Mouse (Mus musculus) limb, embryonic 12.5 days (tissue): Measurements from ENCODE around the gene Dcp1a. TPM values are rescaled to one million over a fixed set of nuclear protein-coding genes. Genes with fewer than 3 reads are reported as not detected.

ENCODE experiments used
- ATAC-seq: fragments of 200-750 bp; cut with Nextera tagmentation; 2 replicates; pipeline ENCODE4 v1.8.0; 2017; ENCODE audit warnings: low read depth, moderate TSS enrichment; ENCODE audit not compliant: insufficient number of reproducible peaks, insufficient read depth, low FRiP score, low TSS enrichment
- H3K27ac ChIP-seq: fragments of 300-500 bp; sonication (generic); 2 replicates; pipeline ENCODE4 v1.5.1; 2016; ENCODE audit warnings: mild to moderate bottlenecking, moderate library complexity
- H3K27me3 ChIP-seq: fragments of 300-500 bp; sonication (generic); 2 replicates; pipeline ENCODE4 v1.6.1; 2016; ENCODE audit warnings: mild to moderate bottlenecking, moderate library complexity
- H3K36me3 ChIP-seq: fragments of 300-500 bp; sonication (generic); 2 replicates; pipeline ENCODE4 v1.6.1; 2016; ENCODE audit warnings: mild to moderate bottlenecking, moderate library complexity
- H3K4me1 ChIP-seq: fragments of 300-500 bp; sonication (generic); replicated peaks from 2 replicates; pipeline ENCODE4 v1.6.1; 2016
- H3K4me2 ChIP-seq: fragments of 300-500 bp; sonication (generic); 2 replicates; pipeline ENCODE4 v1.6.1; 2016; ENCODE audit warnings: mild to moderate bottlenecking, moderate library complexity
- H3K4me3 ChIP-seq: fragments of 300-500 bp; sonication (generic); replicated peaks from 2 replicates; pipeline ENCODE4 v1.5.1; 2016; ENCODE audit warnings: mild to moderate bottlenecking
- H3K9ac ChIP-seq: fragments of 300-500 bp; sonication (generic); replicated peaks from 2 replicates; pipeline ENCODE4 v1.6.1; 2016; ENCODE audit warnings: mild to moderate bottlenecking, moderate library complexity
- H3K9me3 ChIP-seq: fragments of 300-500 bp; sonication (generic); 2 replicates; pipeline ENCODE4 v1.6.1; 2016; ENCODE audit warnings: mild to moderate bottlenecking, moderate library complexity
- WGBS: fragments of 180-500 bp; shearing (Covaris S2); methylation state at CpG from one replicate; pipeline ENCODE4 v1.1.7; 2016; 5-methylcytosine and 5-hydroxymethylcytosine counted together
- polyA plus RNA-seq: library from polyadenylated mRNA; unstranded; fragments of >200 nt; fragmentation: Nextera tagmentation; extraction: Ambion mirVana; gene quantifications from 2 replicates; pipeline ENCODE4 v1.2.1, GENCODE M21; 2016

Gene Dcp1a
- polyA plus RNA-seq, 1 experiment from 2014 or later, result 38.1 TPM

DNA sequence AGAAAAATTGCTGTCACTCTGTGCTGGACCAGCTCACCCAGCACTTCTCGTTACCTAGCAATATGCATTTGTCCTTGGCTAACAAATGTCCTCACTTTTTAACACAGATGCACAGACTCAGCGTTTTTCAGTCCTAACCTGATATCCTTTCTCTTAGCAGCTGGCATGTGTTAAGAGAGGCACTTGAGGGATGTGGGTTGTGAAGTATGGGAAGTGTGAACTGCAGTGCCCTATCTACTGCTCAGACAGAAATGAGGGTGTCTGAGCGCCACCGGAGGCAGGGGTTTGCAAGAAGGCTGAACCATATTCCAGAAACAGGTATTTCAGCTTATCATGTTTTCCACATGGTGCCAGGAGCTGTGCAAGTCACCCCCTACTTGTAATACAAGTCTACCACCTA, 16.0 kb upstream of the Dcp1a start:
- Histone ChIP-seq H3K4me1 (no peaks in the 10 kb centered on the region), H3K9ac (no peak overlapping the region), H3K27me3 (peaks cover 11% of the 10 kb centered on the region; the same call in 1 of the 2 replicates), H3K27ac (no peak overlapping the region), H3K4me2 (no peak overlapping the region), H3K4me3 (no peak overlapping the region), H3K9me3 (no peaks in the 10 kb centered on the region), H3K36me3 (no peaks in the 10 kb centered on the region)
- no peak for ATAC-seq
- 71% methylated on average over 4 of the region's 4 CpGs for WGBS

GRCm38 (mm10) chr14:30473605-30474004, 5.7 kb upstream of the Dcp1a start:
- ATAC-seq, result no peak
- Histone ChIP-seq H3K9ac (no peak overlapping the region), H3K36me3 (no peaks in the 10 kb centered on the region), H3K9me3 (no peaks in the 10 kb centered on the region), H3K4me1 (no peaks in the 10 kb centered on the region), H3K27ac (no peak overlapping the region), H3K4me3 (no peak overlapping the region), H3K27me3 (peaks cover 3% of the 10 kb centered on the region; the same call in 1 of the 2 replicates), H3K4me2 (no peak overlapping the region)
- WGBS, result 60% methylated on average over 5 of the region's 5 CpGs

DNA sequence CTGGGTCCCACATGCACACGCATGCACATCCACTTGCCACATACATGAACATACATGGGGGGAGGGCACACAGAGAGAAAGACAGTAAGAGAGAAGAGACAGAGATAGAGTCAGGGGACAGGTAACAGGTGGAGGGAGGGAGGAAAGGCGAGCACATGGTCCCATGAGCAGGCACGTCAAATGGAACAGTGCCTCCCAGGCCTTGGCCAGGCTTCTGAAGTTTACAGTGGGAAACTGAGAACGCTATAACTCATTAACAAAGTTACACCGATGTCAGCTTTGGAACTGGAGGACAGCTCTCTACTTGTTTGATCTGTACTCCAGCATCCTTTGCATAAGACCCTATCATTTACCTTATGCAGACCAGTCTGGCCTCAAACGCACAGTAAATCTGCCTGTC, 4.9 kb upstream of the Dcp1a start:
- H3K4me3 ChIP-seq, result no peak overlapping the region
- no peak overlapping the region for H3K9ac ChIP-seq
- WGBS, result 76% methylated on average over 6 of the region's 6 CpGs
- no peak overlapping the region for H3K4me2 ChIP-seq
- no peaks in the 10 kb centered on the region for H3K4me1 ChIP-seq
- H3K27me3 ChIP-seq, result peaks cover 3% of the 10 kb centered on the region; the same call in 1 of the 2 replicates
- H3K36me3 ChIP-seq, result no peaks in the 10 kb centered on the region
- H3K27ac ChIP-seq, result no peak overlapping the region
- H3K9me3 ChIP-seq, result no peaks in the 10 kb centered on the region
- no peak for ATAC-seq

DNA sequence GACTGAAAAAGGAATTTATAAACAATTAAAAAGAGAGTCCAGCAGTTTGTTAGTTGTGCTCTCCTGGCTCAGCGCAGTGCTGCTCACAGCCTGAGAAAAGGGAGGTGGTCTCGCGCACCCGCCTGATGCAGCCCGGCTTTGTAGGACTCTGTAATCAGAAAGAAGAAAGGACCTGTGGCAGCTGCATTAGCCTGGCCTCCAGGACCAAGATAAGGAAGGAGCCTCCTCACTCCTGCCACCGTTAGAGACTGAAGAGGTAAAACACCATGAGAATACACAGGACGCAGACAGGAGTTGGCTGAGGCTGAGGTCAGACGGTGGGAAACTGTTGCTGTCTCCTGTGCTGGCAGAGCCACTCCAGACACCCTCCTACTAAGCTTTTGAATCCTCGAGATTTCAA, 12.0 kb downstream of the Dcp1a start, which contains the start of gene Cacna1d:
TSS of gene Cacna1d (minus strand) at position 114 of the 400 bp plus-strand sequence.
- H3K4me3 ChIP-seq, result no peak within 1 kb of the TSS
- H3K9ac ChIP-seq, result no peak within 1 kb of the TSS
- WGBS, result 84% methylated on average over 9 of the region's 9 CpGs
- H3K4me2 ChIP-seq, result no peak within 1 kb of the TSS
- H3K27me3 ChIP-seq, result no peaks in the 10 kb centered on the region
- H3K36me3 ChIP-seq, result peaks cover 89% of the 10 kb centered on the region
- no peak for ATAC-seq
- no peaks in the 10 kb centered on the region for H3K9me3 ChIP-seq
- H3K27ac ChIP-seq, result no peak within 1 kb of the TSS
- no peaks in the 10 kb centered on the region for H3K4me1 ChIP-seq

- H3K4me2 ChIP-seq, result no peak overlapping the region
- ATAC-seq, result no peak
- no peaks in the 10 kb centered on the region for H3K9me3 ChIP-seq
- WGBS, result 88% methylated on average over 1 of the region's 1 CpGs
- H3K4me1 ChIP-seq, result no peaks in the 10 kb centered on the region
- no peak overlapping the region for H3K27ac ChIP-seq
- no peak overlapping the region for H3K9ac ChIP-seq
- peaks cover 87% of the 10 kb centered on the region for H3K36me3 ChIP-seq
- H3K27me3 ChIP-seq, result no peaks in the 10 kb centered on the region
- H3K4me3 ChIP-seq, result no peak overlapping the region
These were observed 13.9 kb downstream of the Dcp1a start for GRCm38 (mm10) chr14:30493276-30493675.

- Histone ChIP-seq H3K36me3 (peaks cover 91% of the 10 kb centered on the region), H3K9ac (no peak overlapping the region), H3K27me3 (no peaks in the 10 kb centered on the region), H3K27ac (no peak overlapping the region), H3K4me1 (no peaks in the 10 kb centered on the region), H3K4me2 (no peak overlapping the region), H3K4me3 (no peak overlapping the region), H3K9me3 (no peaks in the 10 kb centered on the region)
- no peak for ATAC-seq
- 76% methylated on average over 6 of the region's 6 CpGs for WGBS
These were observed 15.7 kb downstream of the Dcp1a start for GRCm38 (mm10) chr14:30494998-30495397.

- ATAC-seq, result no peak
- 86% methylated on average over 2 of the region's 2 CpGs for WGBS
- Histone ChIP-seq H3K4me3 (no peak overlapping the region), H3K9me3 (no peaks in the 10 kb centered on the region), H3K27me3 (no peaks in the 10 kb centered on the region), H3K4me2 (no peak overlapping the region), H3K36me3 (peaks cover 88% of the 10 kb centered on the region), H3K9ac (no peak overlapping the region), H3K4me1 (no peaks in the 10 kb centered on the region), H3K27ac (no peak overlapping the region)
These were observed 18.9 kb downstream of the Dcp1a start for GRCm38 (mm10) chr14:30498202-30498601.

DNA sequence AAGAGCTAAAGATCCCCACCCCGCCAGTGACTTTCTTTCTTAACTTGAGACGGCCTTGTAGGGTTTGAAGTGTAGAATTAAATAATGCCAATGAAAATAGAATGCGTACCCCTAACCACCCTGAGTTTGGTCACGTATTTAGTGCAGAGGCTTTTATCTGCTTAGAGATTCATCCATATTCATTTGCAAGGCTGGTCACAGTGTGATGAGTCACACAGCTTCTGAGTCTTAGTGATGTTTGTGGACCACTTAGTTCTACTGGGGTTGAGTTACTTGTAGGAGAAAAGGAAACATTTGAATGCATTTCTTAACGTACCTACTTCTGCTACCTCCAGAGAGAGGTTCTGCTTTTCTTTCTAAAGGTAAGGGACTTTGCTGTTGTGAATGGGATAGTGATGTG, 25.7 kb downstream of the Dcp1a start:
- no peak overlapping the region for H3K4me3 ChIP-seq
- no peaks in the 10 kb centered on the region for H3K9me3 ChIP-seq
- no peaks in the 10 kb centered on the region for H3K27me3 ChIP-seq
- peaks cover 84% of the 10 kb centered on the region for H3K36me3 ChIP-seq
- H3K4me2 ChIP-seq, result no peak overlapping the region
- peaks cover 15% of the 10 kb centered on the region for H3K4me1 ChIP-seq
- H3K9ac ChIP-seq, result no peak overlapping the region
- WGBS, result 61% methylated on average over 5 of the region's 5 CpGs
- peak overlapping the region; percentile 70; the same call in 1 of the 2 replicates for H3K27ac ChIP-seq
- ATAC-seq, result no peak

DNA sequence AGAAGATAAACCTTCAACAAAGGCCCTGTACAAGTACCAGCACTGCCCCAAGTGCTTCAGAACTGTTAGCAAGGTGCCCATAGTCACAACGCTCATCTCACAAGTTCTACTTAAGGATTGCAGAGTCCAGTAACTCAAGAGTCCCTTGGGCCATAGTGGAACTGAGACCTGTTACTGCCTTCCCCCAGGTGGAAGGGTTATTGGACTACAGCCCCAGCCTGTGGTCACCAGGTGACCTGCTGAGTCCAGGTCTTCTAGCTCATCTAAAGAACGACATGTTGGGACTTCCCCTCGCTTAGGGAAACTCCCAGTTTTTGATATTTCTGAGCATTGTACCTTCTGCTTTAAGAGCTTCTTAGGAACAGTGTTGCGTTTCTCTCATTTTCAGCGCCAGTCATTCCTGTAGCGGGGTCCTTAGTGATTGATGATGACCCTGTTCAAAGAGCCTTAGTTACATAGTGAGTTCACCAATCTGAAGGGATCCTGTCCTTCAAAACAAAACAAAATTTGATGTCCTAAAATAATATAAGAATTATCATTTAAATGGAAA, 31.0 kb downstream of the Dcp1a start:
- no peak overlapping the region for H3K4me3 ChIP-seq
- H3K27ac ChIP-seq, result no peak overlapping the region
- H3K27me3 ChIP-seq, result no peaks in the 10 kb centered on the region
- peaks cover 4% of the 10 kb centered on the region for H3K4me1 ChIP-seq
- H3K36me3 ChIP-seq, result peaks cover 83% of the 10 kb centered on the region
- 95% methylated on average over 6 of the region's 6 CpGs for WGBS
- H3K4me2 ChIP-seq, result no peak overlapping the region
- H3K9me3 ChIP-seq, result no peaks in the 10 kb centered on the region
- no peak overlapping the region for H3K9ac ChIP-seq
- ATAC-seq, result no peak

DNA sequence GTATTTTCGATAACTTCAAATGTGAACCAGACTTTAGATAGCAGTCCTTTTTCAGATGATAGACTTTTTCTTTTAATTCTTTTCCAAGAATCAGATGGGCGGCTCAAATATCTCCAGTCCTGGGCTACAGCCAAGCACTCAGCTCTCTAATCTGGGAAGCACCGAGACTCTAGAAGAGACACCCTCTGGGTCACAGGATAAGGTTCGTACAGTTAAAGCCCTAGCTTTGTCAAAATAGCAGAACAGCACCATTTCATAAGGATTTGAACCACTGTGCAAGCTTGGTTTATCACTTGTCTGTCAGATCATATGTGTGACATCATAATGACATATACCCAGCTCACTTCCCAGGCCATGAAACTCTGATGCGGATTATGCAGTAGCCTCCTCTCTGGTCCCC, 33.6 kb downstream of the Dcp1a start:
- Histone ChIP-seq H3K4me1 (no peaks in the 10 kb centered on the region), H3K9me3 (no peaks in the 10 kb centered on the region), H3K27me3 (no peaks in the 10 kb centered on the region), H3K4me3 (no peak overlapping the region), H3K36me3 (peaks cover 80% of the 10 kb centered on the region), H3K27ac (no peak overlapping the region), H3K9ac (no peak overlapping the region), H3K4me2 (no peak overlapping the region)
- 95% methylated on average over 5 of the region's 5 CpGs for WGBS
- no peak for ATAC-seq

- ATAC-seq, result no peak
- peaks cover 90% of the 10 kb centered on the region for H3K36me3 ChIP-seq
- H3K4me3 ChIP-seq, result no peak overlapping the region
- no peaks in the 10 kb centered on the region for H3K4me1 ChIP-seq
- no peaks in the 10 kb centered on the region for H3K9me3 ChIP-seq
- H3K4me2 ChIP-seq, result no peak overlapping the region
- no peak overlapping the region for H3K9ac ChIP-seq
- no peaks in the 10 kb centered on the region for H3K27me3 ChIP-seq
- no peak overlapping the region for H3K27ac ChIP-seq
- 92% methylated on average over 13 of the region's 13 CpGs for WGBS
These were observed 36.8 kb downstream of the Dcp1a start for GRCm38 (mm10) chr14:30515931-30516723.
